ENCODE assay signal across 15 mouse cellular contexts in the genomic region with DNA sequence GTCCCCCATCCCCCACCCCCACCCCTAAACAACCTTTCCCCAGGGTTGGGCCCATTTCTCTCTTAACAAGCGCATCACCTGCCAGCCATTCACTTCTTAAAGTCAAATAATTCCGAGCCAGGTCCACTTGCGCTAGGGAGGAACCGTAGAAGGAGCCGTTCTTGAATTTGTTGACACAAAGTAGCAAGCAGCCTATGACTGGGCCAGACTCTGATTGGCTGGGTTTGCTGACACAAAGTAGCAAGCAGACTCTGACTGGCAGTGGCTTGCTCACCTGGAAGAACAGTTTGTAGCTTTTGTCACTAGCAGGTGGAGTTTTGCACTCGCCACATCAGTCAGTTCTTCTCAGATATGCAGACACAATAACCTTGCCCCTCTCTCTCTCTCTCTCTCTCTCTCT.
"Had no signal": no experiment of that assay in that cellular context is flagged by ENCODE, and none has a peak within 500 bp of the region (broad histone marks: within the 10 kb centered on the region; RNA-seq: fewer than 3 reads in every experiment).

No protein-coding gene starts in this region.

- ATAC-seq: intestine, embryonic 16.5 days had no signal

- H3K4me1 ChIP-seq: liver, embryonic 13.5 days; lung, embryonic 15.5 days had no signal

- H3K27ac ChIP-seq: left cerebral cortex, adult 2 months; liver, embryonic 13.5 days; lung, embryonic 15.5 days; macrophage; midbrain, embryonic 13.5 days had no signal

- H3K27me3 ChIP-seq: liver, embryonic 13.5 days; lung, embryonic 15.5 days; midbrain, embryonic 13.5 days had no signal

- H3K4me3 ChIP-seq: layer of hippocampus, adult 2 months; left cerebral cortex, adult 2 months; liver, embryonic 13.5 days; lung, embryonic 15.5 days; midbrain, embryonic 13.5 days had no signal

- DNase-seq: kidney, adult 18-20 months; kidney, adult 9 months; kidney, postnatal 14 days; kidney, postnatal 4 days; layer of hippocampus, adult 9-11 months; liver, embryonic 13.5 days; lung, postnatal 10 days; thymus, adult 18-20 months; thymus, postnatal 36 days had no signal

- H3K36me3 ChIP-seq: liver, embryonic 13.5 days; lung, embryonic 15.5 days; midbrain, embryonic 13.5 days had no signal

- H3K9me3 ChIP-seq: liver, embryonic 13.5 days; lung, embryonic 15.5 days; midbrain, embryonic 13.5 days had no signal

- H3K9ac ChIP-seq: liver, embryonic 13.5 days; lung, embryonic 15.5 days; midbrain, embryonic 13.5 days had no signal

- H3K4me2 ChIP-seq: liver, embryonic 13.5 days; lung, embryonic 15.5 days; midbrain, embryonic 13.5 days had no signal
